Mouse (Mus musculus) stomach, postnatal 0 days (tissue): ENCODE measurements around the gene Ddx24.

ENCODE experiments used
- CTCF ChIP-seq: IDR thresholded peaks from 2 replicates; pipeline ENCODE4 v1.5.1; 2016; ENCODE audit warnings: antibody characterized with exemption, low read depth, mild to moderate bottlenecking, moderate library complexity
- EP300 ChIP-seq: optimal IDR thresholded peaks from 2 replicates; pipeline ENCODE3; 2016; ENCODE audit warnings: antibody characterized with exemption

DNA sequence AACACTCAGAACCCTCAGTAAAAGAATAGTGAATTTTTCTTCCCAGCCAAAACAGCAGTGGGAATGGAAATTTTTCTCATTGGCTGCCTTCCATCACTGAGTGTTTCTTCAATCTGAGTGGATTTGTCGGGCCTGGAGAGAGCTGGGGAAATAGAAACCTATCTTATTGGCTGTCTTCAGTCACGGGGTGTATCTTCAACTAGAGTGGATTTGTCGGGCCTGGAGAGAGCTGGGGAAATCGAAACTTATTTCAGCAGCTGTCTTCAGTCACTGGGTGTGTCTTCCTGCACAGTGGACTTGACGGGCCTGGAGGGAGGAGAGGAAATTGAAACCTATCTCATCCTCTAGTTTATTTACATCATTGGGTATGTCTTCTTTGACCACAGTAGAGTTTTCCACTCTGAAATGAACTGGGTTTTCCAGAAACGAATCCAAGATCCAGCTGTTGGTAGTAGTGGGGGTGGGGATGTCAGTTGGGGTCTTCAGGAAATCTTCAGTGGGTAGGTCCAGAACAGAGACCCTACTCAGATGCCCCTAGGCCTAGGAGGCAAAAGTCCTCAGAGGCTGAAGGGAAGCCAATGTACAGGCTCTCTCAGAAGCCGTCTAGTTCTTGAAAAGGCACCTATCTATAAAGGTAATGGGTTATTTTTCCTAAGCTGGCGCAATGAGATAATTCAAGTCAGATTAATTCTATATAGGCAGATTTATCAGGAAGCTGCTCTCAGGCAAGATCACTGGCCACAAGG lies 8.5 kb upstream of the Ddx24 start, which contains the start of gene Ifi27:
- TF ChIP-seq CTCF (no peak), EP300 (peak; percentile 47)
